Comparison of ENCODE assay signal across 31 mouse cellular contexts in genomic region chr6:88232221-88232620, GRCm38 (mm10). TPM values are rescaled to one million over a fixed set of nuclear protein-coding genes. Genes with fewer than 3 reads are reported as not detected.
"Had no signal": no experiment of that assay in that cellular context is flagged by ENCODE, and none has a peak within 500 bp of the region (broad histone marks: within the 10 kb centered on the region; RNA-seq: fewer than 3 reads in every experiment).

No protein-coding gene starts in this region.

- DNase-seq: gastrocnemius, postnatal 14 days; heart, adult 18-20 months; heart, postnatal 14 days; heart, postnatal 36 days; kidney, adult 11 months; kidney, adult 2 months; kidney, adult 9 months; kidney, postnatal 14 days; kidney, postnatal 36 days; liver; liver, embryonic 13.5 days had no signal

- H3K27ac ChIP-seq: heart, embryonic 13.5 days; heart, embryonic 15.5 days; hindbrain, embryonic 13.5 days; hindbrain, embryonic 15.5 days; hindbrain, postnatal 0 days; kidney, postnatal 0 days; layer of hippocampus, adult 2 months; left cerebral cortex, adult 2 months; limb, embryonic 10.5 days; limb, embryonic 12.5 days; liver, embryonic 13.5 days; liver, embryonic 15.5 days had no signal

- H3K4me3 ChIP-seq: heart, embryonic 13.5 days; heart, embryonic 15.5 days; hindbrain, embryonic 13.5 days; hindbrain, embryonic 15.5 days; kidney, embryonic 15.5 days; layer of hippocampus, adult 2 months; left cerebral cortex, adult 2 months; limb, embryonic 10.5 days; limb, embryonic 12.5 days; liver, embryonic 13.5 days; liver, embryonic 15.5 days had no signal

RNA-seq across cellular contexts. Expression of gene Dnajb8, which starts 10.2 kb away (rescaled TPM):
- total RNA-seq: gastrocnemius, adult 8-10 months; gastrocnemius, postnatal 14 days; gastrocnemius, postnatal 4 days; granulocyte monocyte progenitor cell, adult 5-6 weeks; heart, adult 18-20 months; heart, postnatal 14 days; heart, postnatal 36 days; hematopoietic stem cell, adult 5-6 weeks; hindbrain, postnatal 0 days; layer of hippocampus, adult 2 months; layer of hippocampus, postnatal 10 days; layer of hippocampus, postnatal 25 days; left cerebral cortex, adult 2 months; left cerebral cortex, postnatal 14 days; left cerebral cortex, postnatal 36 days had no signal
